Mouse (Mus musculus): Measurements from ENCODE around the gene Smarcd1.

Smarcd1 gene

GRCm38 (mm10) chr15:99701999-99702900 is at the start of gene Smarcd1:
Gene Smarcd1, plus strand, starts transcription at chr15:99702129.
- peak; percentile 94 to 98 for DNase-seq (ENCODE audit: inconsistent age in 2 of 2, low spot score in 1 of 2)

- DNase-seq (ENCODE audit: inconsistent age in 2 of 2, low spot score in 1 of 2) = no peak
Measured at GRCm38 (mm10) chr15:99653291-99653690, 48.6 kb upstream of the Smarcd1 start.

DNA sequence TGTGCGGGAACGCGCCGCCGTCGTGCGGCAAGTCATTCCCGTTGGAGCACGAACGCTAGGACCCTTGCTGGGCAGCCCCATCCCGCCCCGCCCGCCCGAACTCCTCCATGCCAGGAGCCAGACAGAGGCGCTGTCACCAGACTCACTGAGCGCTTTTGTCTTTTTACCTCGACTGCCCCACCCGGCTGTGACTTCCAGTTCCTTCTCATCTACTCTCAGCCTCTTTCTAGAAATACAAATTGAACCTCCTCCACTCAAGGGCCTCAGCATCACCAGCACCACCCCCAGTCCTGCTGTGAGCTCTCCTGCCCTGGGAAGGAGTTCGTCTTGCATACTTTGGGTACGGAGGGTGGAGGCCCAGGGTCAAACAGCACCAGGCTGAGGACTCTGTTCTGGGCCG is 48.1 kb upstream of the Smarcd1 start:
- DNase-seq (ENCODE audit: inconsistent age in 2 of 2, low spot score in 1 of 2) = no peak

DNA sequence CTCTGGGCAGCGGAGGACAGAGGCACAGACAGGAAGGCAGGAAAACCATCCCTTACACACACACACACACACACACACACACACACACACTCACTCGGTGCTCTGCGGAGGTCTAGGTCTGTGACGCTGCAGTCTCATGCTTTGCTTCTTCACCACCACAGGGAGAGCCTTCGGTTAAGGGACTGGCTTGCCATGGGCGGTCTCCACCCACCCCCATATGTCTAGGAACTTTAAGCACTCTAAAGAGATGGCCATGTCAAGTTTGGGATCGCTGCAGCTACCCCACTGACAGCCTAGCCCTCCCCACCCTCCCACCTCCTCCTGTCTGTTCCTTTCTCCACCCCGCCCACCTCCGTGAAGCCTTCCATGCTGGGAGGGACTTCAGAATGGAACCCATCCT is 46.0 kb upstream of the Smarcd1 start:
- DNase-seq (ENCODE audit: inconsistent age in 2 of 2, low spot score in 1 of 2) = no peak

GRCm38 (mm10) chr15:99658437-99658836 is 43.5 kb upstream of the Smarcd1 start:
- DNase-seq (ENCODE audit: inconsistent age in 2 of 2, low spot score in 1 of 2) = no peak

DNA sequence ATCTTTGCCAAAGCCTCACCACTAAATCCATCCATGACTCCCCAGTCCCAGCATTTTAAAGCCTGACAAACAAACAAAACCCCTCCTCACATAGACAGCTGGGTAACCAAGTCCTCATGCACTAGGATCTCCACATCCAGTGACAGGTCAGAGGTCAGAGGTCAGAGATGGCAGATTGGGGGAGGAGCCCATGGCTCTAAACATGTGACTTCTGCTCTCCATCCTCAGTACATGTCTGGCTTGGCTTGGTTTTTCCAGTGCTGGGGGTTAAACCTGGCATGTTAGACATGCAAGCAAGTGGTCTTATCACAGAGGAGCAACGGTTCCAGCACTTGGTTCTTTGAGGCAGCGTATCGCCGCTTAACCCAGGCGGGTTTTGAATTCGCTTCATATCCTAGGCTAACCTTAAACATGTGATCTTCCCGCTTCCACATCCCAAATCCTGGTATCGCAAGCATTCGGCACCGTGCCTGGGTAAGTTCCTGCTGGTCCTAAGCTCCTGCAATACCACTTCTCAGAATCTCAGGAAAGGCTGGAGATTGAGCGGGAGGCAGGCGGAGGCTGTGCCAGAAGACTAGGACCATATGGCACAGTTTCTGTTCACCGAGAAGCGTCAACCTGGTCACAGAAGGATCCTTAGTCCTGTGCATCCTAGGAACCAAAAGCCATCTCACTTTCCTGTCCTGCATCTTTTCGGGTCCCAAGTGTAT is 40.7 kb upstream of the Smarcd1 start:
- DNase-seq (ENCODE audit: inconsistent age in 2 of 2, low spot score in 1 of 2) = no peak

GRCm38 (mm10) chr15:99662371-99662770 is 39.6 kb upstream of the Smarcd1 start:
- no peak for DNase-seq (ENCODE audit: inconsistent age in 2 of 2, low spot score in 1 of 2)

DNA sequence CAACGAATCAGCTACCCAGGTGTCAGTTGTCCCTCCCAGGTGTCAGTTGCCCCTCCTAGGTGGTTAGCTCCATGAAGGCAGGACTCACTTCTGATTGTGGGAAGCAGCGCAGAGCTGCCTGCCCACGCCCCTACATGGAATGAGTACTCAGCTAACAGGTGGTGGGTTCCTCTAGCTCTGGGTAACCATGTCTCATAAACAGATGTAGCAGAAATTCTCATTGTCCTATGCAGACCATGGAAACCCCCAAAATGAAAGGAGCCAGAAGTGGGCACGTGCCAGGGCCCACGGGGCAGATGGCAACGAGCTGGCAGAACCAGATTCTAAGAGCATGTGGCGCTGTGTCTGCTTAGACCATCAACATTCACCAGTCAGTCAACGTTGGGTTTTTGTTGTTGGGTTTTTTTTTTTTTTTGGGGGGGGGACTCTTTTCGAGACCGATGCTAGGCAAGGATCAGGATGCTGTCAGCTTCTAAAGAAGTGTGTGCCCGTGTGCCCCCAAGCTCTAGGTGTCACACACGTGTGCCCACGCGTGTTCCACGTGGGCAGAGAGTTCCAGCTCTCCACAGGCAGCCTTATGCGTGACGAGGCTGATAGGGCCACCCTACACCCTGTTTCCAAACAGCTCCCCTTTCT is 37.8 kb upstream of the Smarcd1 start:
- no peak for DNase-seq (ENCODE audit: inconsistent age in 2 of 2, low spot score in 1 of 2)

DNA sequence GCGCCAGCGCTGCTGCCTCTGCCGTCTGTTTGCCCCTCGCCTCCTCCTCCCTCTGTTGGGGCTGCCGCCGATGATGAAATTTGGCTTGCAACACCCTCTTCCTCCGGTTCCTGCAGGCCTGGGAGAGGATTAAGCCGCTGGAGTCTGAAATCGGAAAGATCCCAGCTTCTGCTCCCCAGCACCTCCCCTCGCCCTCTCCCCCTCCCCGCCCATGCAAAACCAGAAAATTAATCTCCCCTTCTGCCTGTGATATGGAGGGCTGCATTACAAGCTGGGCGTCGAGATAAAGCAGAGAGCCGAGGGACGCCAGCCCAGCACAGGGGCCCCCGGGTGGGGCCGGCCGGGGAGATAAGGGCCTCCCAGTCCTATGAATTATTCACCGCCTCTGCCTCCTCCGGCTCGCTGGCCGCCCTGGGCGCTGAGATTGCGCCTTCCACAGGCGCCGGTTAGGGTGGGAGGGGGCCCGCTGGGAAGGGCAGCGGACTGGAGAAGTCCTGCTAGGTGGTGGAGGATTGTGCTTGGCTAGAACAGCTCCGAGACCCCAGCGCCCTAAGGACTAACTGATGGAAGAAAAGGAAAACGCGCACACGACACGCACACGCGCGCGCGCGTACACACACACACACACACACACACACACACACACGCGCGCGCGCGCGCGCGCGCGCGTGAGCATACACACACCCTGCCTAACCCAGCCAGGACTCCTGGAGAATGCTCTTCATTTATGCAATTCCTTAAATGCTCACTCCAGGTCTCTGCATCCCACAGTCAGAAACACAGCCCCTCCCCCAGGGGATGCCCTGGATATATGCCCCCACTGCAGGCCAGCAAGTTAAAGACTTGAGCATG is 37.1 kb upstream of the Smarcd1 start:
- DNase-seq (ENCODE audit: inconsistent age in 2 of 2, low spot score in 1 of 2) = peak; percentile 39 to 83

- no peak for DNase-seq (ENCODE audit: inconsistent age in 2 of 2, low spot score in 1 of 2)
Measured at GRCm38 (mm10) chr15:99667544-99667943, 34.4 kb upstream of the Smarcd1 start.

DNA sequence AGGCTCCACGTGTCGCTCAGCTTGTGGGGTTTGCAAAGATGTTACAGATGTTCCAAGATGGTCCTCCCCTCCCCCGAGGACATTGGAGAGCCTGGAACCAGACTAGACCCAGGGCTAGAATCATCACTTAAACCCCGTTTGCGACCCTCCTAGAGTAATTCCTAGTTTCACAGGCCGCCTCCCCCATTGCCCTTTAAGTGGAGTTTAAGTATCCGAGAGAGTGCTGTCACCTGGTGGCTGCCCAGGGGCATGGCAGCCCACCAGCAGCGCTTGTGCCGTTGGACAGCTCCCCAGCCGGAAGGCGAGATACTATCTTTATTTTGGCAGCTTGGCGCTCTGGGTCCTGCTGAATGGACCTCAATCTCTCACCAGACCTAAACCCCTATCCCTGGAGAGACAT is 33.0 kb upstream of the Smarcd1 start:
- peak; percentile 77 to 90 for DNase-seq (ENCODE audit: inconsistent age in 2 of 2, low spot score in 1 of 2)

GRCm38 (mm10) chr15:99669392-99669791 is 32.5 kb upstream of the Smarcd1 start:
- no peak for DNase-seq (ENCODE audit: inconsistent age in 2 of 2, low spot score in 1 of 2)

- DNase-seq (ENCODE audit: inconsistent age in 2 of 2, low spot score in 1 of 2) = peak; percentile 76 to 87
Measured at GRCm38 (mm10) chr15:99670154-99670821, 31.6 kb upstream of the Smarcd1 start, which contains the start of gene Asic1. Gene Asic1, plus strand, starts transcription at chr15:99670368.

GRCm38 (mm10) chr15:99670964-99671670 is 30.8 kb upstream of the Smarcd1 start:
- DNase-seq (ENCODE audit: inconsistent age in 2 of 2, low spot score in 1 of 2) = no peak

- DNase-seq (ENCODE audit: inconsistent age in 2 of 2, low spot score in 1 of 2) = no peak
Measured at GRCm38 (mm10) chr15:99671783-99672182, 30.1 kb upstream of the Smarcd1 start.

DNA sequence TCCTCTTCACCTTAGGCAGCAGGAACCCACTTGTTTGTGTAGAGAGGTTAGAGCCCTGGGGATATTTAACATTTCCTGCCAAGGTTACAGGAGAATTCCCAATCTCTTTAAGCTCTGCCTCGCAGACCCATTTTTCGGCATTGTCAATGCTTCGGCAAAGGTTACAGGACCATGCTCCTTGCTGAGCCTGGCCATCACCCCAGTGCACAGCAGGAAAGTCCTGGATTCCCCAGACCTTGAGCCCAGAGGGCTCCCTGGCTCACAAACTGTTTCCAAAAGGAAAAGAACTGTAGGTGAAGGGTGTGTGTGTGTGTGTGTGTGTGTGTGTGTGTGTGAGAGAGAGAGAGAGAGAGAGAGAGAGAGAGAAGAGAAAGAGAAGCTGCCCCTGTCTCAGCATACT is 27.1 kb upstream of the Smarcd1 start:
- no peak for DNase-seq (ENCODE audit: inconsistent age in 2 of 2, low spot score in 1 of 2)

GRCm38 (mm10) chr15:99677089-99677488 is 24.8 kb upstream of the Smarcd1 start:
- no peak for DNase-seq (ENCODE audit: inconsistent age in 2 of 2, low spot score in 1 of 2)

GRCm38 (mm10) chr15:99678063-99678800 is 23.7 kb upstream of the Smarcd1 start:
- peak in 1 of 2 experiments; percentile 73 for DNase-seq (ENCODE audit: inconsistent age in 2 of 2, low spot score in 1 of 2)

GRCm38 (mm10) chr15:99679008-99679407 is 22.9 kb upstream of the Smarcd1 start:
- no peak for DNase-seq (ENCODE audit: inconsistent age in 2 of 2, low spot score in 1 of 2)

All from adrenal gland, adult (tissue).